Mouse (Mus musculus): Measurements from ENCODE around the gene Slc4a4. TPM values are rescaled to one million over a fixed set of nuclear protein-coding genes. Genes with fewer than 3 reads are reported as not detected.

Slc4a4 gene
- polyA plus RNA-seq, 1 experiment from 2014 or later: 2.6 TPM

DNA sequence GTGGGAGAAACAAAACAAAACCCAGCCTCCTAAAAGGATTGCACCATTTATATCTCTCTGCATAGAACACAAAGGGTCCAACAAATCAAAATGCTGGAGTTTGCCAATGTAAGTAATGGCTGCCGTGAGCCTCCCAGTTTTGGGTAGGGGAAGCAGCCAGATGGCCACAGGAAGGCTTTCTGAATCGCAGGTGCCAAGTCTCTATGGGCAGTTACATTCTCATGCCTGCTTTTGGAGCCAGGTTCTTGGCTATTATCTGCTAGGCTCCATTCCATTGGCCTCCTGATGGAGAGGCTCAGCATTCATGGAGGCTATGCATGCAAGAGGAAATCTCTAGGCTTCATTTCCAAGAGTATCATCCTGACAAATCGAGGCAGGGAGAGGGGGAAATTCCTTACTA is 169.0 kb downstream of the Slc4a4 start:
- no peaks in the 10 kb centered on the region for H3K36me3 ChIP-seq (ENCODE audit: control insufficient read depth, insufficient read depth, low read length)
- no peak for ATAC-seq (ENCODE audit: insufficient read depth, low FRiP score)
- H3K27ac ChIP-seq (ENCODE audit: low read length): no peak overlapping the region
- H3K4me2 ChIP-seq (ENCODE audit: low read depth, low read length): no peak overlapping the region
- no peak overlapping the region for H3K9ac ChIP-seq (ENCODE audit: low read length)
- H3K4me1 ChIP-seq (ENCODE audit: control insufficient read depth, insufficient read depth, low read length): no peaks in the 10 kb centered on the region
- no peak overlapping the region for H3K4me3 ChIP-seq (replicated peaks; ENCODE audit: low read length)
- WGBS: 86% methylated on average over 3 of the region's 3 CpGs
- no peaks in the 10 kb centered on the region for H3K9me3 ChIP-seq (replicated peaks; ENCODE audit: control insufficient read depth, low read length)
- H3K27me3 ChIP-seq (ENCODE audit: control insufficient read depth, insufficient read depth, low read length): no peaks in the 10 kb centered on the region

GRCm38 (mm10) chr5:89056370-89056769 is 169.8 kb downstream of the Slc4a4 start:
- Histone ChIP-seq H3K4me1 (ENCODE audit: control insufficient read depth, insufficient read depth, low read length) (no peaks in the 10 kb centered on the region), H3K4me2 (ENCODE audit: low read depth, low read length) (no peak overlapping the region), H3K9ac (ENCODE audit: low read length) (no peak overlapping the region), H3K27ac (ENCODE audit: low read length) (no peak overlapping the region), H3K27me3 (ENCODE audit: control insufficient read depth, insufficient read depth, low read length) (no peaks in the 10 kb centered on the region), H3K36me3 (ENCODE audit: control insufficient read depth, insufficient read depth, low read length) (no peaks in the 10 kb centered on the region), H3K4me3 (replicated peaks; ENCODE audit: low read length) (no peak overlapping the region), H3K9me3 (replicated peaks; ENCODE audit: control insufficient read depth, low read length) (no peaks in the 10 kb centered on the region)
- 83% methylated on average over 2 of the region's 2 CpGs for WGBS
- no peak for ATAC-seq (ENCODE audit: insufficient read depth, low FRiP score)

DNA sequence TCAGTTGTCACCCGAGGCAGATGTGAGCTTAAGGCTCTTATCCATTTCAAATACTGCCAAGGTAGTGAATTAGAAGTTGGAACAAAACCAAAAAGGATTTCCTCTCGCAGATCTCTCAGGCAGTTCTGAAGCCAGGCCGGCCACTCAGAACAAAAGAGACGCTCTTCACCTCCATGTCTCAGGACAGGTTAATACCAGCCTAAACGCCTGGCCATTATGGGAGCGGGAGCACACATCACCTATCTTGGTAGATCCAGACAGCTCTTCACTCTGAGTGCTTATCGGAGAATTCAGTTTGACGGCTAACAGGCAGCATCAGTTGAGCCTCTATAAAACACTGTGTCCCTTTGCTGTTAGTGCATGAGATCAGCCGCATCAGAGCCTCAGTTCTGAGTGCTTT is 174.5 kb downstream of the Slc4a4 start:
- no peak for ATAC-seq (ENCODE audit: insufficient read depth, low FRiP score)
- WGBS: 47% methylated on average over 9 of the region's 9 CpGs

GRCm38 (mm10) chr5:89062286-89062685 is 175.7 kb downstream of the Slc4a4 start:
- H3K4me2 ChIP-seq (ENCODE audit: low read depth, low read length): no peak overlapping the region
- H3K27me3 ChIP-seq (ENCODE audit: control insufficient read depth, insufficient read depth, low read length): no peaks in the 10 kb centered on the region
- no peak overlapping the region for H3K9ac ChIP-seq (ENCODE audit: low read length)
- H3K4me3 ChIP-seq (replicated peaks; ENCODE audit: low read length): no peak overlapping the region
- H3K4me1 ChIP-seq (ENCODE audit: control insufficient read depth, insufficient read depth, low read length): no peaks in the 10 kb centered on the region
- H3K9me3 ChIP-seq (replicated peaks; ENCODE audit: control insufficient read depth, low read length): no peaks in the 10 kb centered on the region
- no peak for ATAC-seq (ENCODE audit: insufficient read depth, low FRiP score)
- no peaks in the 10 kb centered on the region for H3K36me3 ChIP-seq (ENCODE audit: control insufficient read depth, insufficient read depth, low read length)
- H3K27ac ChIP-seq (ENCODE audit: low read length): no peak overlapping the region
- WGBS: 53% methylated on average over 5 of the region's 5 CpGs

More for the DNA sequence above, 174.5 kb downstream of the Slc4a4 start:
- H3K9ac ChIP-seq (ENCODE audit: low read length): no peak overlapping the region
- H3K4me1 ChIP-seq (ENCODE audit: control insufficient read depth, insufficient read depth, low read length): no peaks in the 10 kb centered on the region
- no peaks in the 10 kb centered on the region for H3K36me3 ChIP-seq (ENCODE audit: control insufficient read depth, insufficient read depth, low read length)
- no peaks in the 10 kb centered on the region for H3K27me3 ChIP-seq (ENCODE audit: control insufficient read depth, insufficient read depth, low read length)
- H3K4me3 ChIP-seq (replicated peaks; ENCODE audit: low read length): no peak overlapping the region
- H3K4me2 ChIP-seq (ENCODE audit: low read depth, low read length): no peak overlapping the region
- H3K27ac ChIP-seq (ENCODE audit: low read length): no peak overlapping the region
- H3K9me3 ChIP-seq (replicated peaks; ENCODE audit: control insufficient read depth, low read length): no peaks in the 10 kb centered on the region

DNA sequence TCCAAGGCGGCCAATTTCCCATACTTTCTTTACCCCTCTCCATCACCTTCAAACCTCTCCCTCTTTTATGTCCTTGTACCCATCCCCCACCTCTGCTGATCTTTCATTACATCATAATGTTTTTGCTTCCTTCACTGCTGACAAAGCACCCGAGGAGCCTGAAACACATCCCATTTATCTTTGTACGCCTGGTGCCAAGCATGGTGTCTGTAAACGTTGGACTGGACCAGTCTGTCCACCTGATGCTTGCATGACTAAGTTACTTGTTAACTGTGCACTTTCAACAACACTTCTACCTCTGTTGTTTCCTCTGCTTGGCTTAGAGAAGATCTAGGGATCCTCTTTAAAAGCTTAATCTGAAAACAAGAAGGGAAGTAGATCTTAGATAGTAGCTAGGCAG is 180.5 kb downstream of the Slc4a4 start:
- WGBS: 56% methylated on average over 4 of the region's 4 CpGs
- Histone ChIP-seq H3K9ac (ENCODE audit: low read length) (no peak overlapping the region), H3K27me3 (ENCODE audit: control insufficient read depth, insufficient read depth, low read length) (no peaks in the 10 kb centered on the region), H3K36me3 (ENCODE audit: control insufficient read depth, insufficient read depth, low read length) (no peaks in the 10 kb centered on the region), H3K4me3 (replicated peaks; ENCODE audit: low read length) (no peak overlapping the region), H3K4me1 (ENCODE audit: control insufficient read depth, insufficient read depth, low read length) (no peaks in the 10 kb centered on the region), H3K4me2 (ENCODE audit: low read depth, low read length) (no peak overlapping the region), H3K27ac (ENCODE audit: low read length) (no peak overlapping the region), H3K9me3 (replicated peaks; ENCODE audit: control insufficient read depth, low read length) (no peaks in the 10 kb centered on the region)
- ATAC-seq (ENCODE audit: insufficient read depth, low FRiP score): no peak

DNA sequence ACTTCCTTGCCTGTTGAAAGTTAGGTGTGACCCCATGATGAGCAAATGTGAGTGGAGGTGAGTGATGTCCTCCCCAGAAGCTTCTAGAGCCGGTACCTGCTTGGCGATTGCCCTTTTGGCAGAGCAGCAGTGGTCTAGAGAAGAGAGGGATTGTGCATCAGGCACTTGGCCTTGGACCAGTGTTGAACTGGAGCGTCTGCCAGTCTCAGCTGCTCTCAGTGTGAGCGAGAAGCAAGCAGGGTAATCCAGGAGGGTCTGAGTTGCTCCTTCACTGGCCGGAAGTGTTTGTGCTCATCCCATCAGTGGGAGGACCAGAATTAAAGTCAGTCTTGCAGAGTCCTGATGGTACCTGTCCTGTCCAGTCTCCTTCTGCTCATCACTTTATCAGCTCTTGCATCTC is 181.5 kb downstream of the Slc4a4 start:
- Histone ChIP-seq H3K27me3 (ENCODE audit: control insufficient read depth, insufficient read depth, low read length) (no peaks in the 10 kb centered on the region), H3K27ac (ENCODE audit: low read length) (no peak overlapping the region), H3K4me1 (ENCODE audit: control insufficient read depth, insufficient read depth, low read length) (no peaks in the 10 kb centered on the region), H3K4me3 (replicated peaks; ENCODE audit: low read length) (no peak overlapping the region), H3K9me3 (replicated peaks; ENCODE audit: control insufficient read depth, low read length) (no peaks in the 10 kb centered on the region), H3K4me2 (ENCODE audit: low read depth, low read length) (no peak overlapping the region), H3K36me3 (ENCODE audit: control insufficient read depth, insufficient read depth, low read length) (no peaks in the 10 kb centered on the region), H3K9ac (ENCODE audit: low read length) (no peak overlapping the region)
- ATAC-seq (ENCODE audit: insufficient read depth, low FRiP score): no peak
- 93% methylated on average over 5 of the region's 5 CpGs for whole genome bisulfite sequencing

- H3K36me3 ChIP-seq (ENCODE audit: control insufficient read depth, insufficient read depth, low read length): no peaks in the 10 kb centered on the region
- no peak overlapping the region for H3K4me2 ChIP-seq (ENCODE audit: low read depth, low read length)
- H3K4me3 ChIP-seq (replicated peaks; ENCODE audit: low read length): no peak overlapping the region
- H3K9ac ChIP-seq (ENCODE audit: low read length): no peak overlapping the region
- no peaks in the 10 kb centered on the region for H3K27me3 ChIP-seq (ENCODE audit: control insufficient read depth, insufficient read depth, low read length)
- 91% methylated on average over 3 of the region's 3 CpGs for WGBS
- H3K9me3 ChIP-seq (replicated peaks; ENCODE audit: control insufficient read depth, low read length): no peaks in the 10 kb centered on the region
- no peak overlapping the region for H3K27ac ChIP-seq (ENCODE audit: low read length)
- ATAC-seq (ENCODE audit: insufficient read depth, low FRiP score): no peak
- H3K4me1 ChIP-seq (ENCODE audit: control insufficient read depth, insufficient read depth, low read length): no peaks in the 10 kb centered on the region
Observed at GRCm38 (mm10) chr5:89070051-89070450, 183.4 kb downstream of the Slc4a4 start.

DNA sequence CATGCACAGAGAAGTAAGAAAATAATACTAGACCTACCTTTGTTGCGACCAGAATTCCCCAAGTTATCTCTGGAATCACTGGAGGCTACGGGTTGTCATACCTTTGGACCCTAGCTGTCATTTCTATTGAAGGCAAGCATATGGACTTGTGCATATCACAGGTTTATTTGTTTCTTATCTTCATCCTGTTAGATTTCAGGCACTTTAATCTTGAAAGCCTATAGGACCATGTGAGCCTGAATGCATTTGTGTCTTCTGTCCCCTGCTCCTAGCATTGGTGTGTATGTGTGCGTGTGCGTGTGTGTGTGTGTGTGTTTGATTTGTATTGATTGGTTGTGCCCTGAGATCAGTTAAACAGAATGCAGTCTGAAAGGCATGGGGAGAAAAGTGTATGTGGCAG is 185.3 kb downstream of the Slc4a4 start:
- no peak for ATAC-seq (ENCODE audit: insufficient read depth, low FRiP score)

GRCm38 (mm10) chr5:89077711-89078110 is 191.1 kb downstream of the Slc4a4 start:
- H3K27ac ChIP-seq (ENCODE audit: low read length): no peak overlapping the region
- ATAC-seq (ENCODE audit: insufficient read depth, low FRiP score): no peak
- H3K4me1 ChIP-seq (ENCODE audit: control insufficient read depth, insufficient read depth, low read length): no peaks in the 10 kb centered on the region
- no peak overlapping the region for H3K9ac ChIP-seq (ENCODE audit: low read length)
- no peak overlapping the region for H3K4me2 ChIP-seq (ENCODE audit: low read depth, low read length)
- H3K36me3 ChIP-seq (ENCODE audit: control insufficient read depth, insufficient read depth, low read length): no peaks in the 10 kb centered on the region
- WGBS: 43% methylated on average over 1 of the region's 1 CpGs
- H3K4me3 ChIP-seq (replicated peaks; ENCODE audit: low read length): no peak overlapping the region
- no peaks in the 10 kb centered on the region for H3K27me3 ChIP-seq (ENCODE audit: control insufficient read depth, insufficient read depth, low read length)
- H3K9me3 ChIP-seq (replicated peaks; ENCODE audit: control insufficient read depth, low read length): no peaks in the 10 kb centered on the region

More for the DNA sequence above, 185.3 kb downstream of the Slc4a4 start:
- H3K4me2 ChIP-seq (ENCODE audit: low read depth, low read length): no peak overlapping the region
- H3K36me3 ChIP-seq (ENCODE audit: control insufficient read depth, insufficient read depth, low read length): no peaks in the 10 kb centered on the region
- no peak overlapping the region for H3K4me3 ChIP-seq (replicated peaks; ENCODE audit: low read length)
- H3K9ac ChIP-seq (ENCODE audit: low read length): no peak overlapping the region
- H3K4me1 ChIP-seq (ENCODE audit: control insufficient read depth, insufficient read depth, low read length): no peaks in the 10 kb centered on the region
- no peaks in the 10 kb centered on the region for H3K9me3 ChIP-seq (replicated peaks; ENCODE audit: control insufficient read depth, low read length)
- no peak overlapping the region for H3K27ac ChIP-seq (ENCODE audit: low read length)
- H3K27me3 ChIP-seq (ENCODE audit: control insufficient read depth, insufficient read depth, low read length): no peaks in the 10 kb centered on the region
- WGBS: 69% methylated on average over 4 of the region's 4 CpGs

DNA sequence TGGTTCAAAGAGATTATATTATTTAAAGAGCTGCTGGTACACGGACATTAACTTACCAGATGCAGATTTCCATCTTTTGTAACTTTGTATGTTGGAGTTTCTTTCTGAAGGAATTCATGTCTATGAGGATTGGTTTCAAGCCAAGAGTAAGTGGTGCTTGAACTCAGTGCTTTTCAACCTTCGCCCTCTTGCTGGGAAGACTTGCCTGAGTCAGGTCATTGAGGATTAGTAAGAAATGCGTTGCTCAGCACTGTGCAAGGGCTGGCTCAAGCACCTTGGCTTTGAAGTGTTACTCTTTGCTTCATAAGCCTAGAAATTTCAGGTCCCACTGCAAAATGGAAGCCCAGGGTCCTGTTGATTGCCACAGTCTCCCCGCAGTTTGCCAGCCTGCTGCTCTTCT is 196.9 kb downstream of the Slc4a4 start:
- Histone ChIP-seq H3K4me2 (ENCODE audit: low read depth, low read length) (no peak overlapping the region), H3K36me3 (ENCODE audit: control insufficient read depth, insufficient read depth, low read length) (no peaks in the 10 kb centered on the region), H3K9me3 (replicated peaks; ENCODE audit: control insufficient read depth, low read length) (no peaks in the 10 kb centered on the region), H3K27ac (ENCODE audit: low read length) (no peak overlapping the region), H3K9ac (ENCODE audit: low read length) (no peak overlapping the region), H3K4me3 (replicated peaks; ENCODE audit: low read length) (no peak overlapping the region), H3K4me1 (ENCODE audit: control insufficient read depth, insufficient read depth, low read length) (no peaks in the 10 kb centered on the region), H3K27me3 (ENCODE audit: control insufficient read depth, insufficient read depth, low read length) (no peaks in the 10 kb centered on the region)
- ATAC-seq (ENCODE audit: insufficient read depth, low FRiP score): no peak
- 87% methylated on average over 4 of the region's 4 CpGs for WGBS

All from stomach, embryonic 16.5 days (tissue).